Mouse (Mus musculus): ENCODE measurements at regions not wholly inside any gene's neighbourhood (a gene's known extent, or its start where the extent isn't known, plus 50 kb on each side); places are given as distances from the start of the nearest gene placed in this dataset.

DNA sequence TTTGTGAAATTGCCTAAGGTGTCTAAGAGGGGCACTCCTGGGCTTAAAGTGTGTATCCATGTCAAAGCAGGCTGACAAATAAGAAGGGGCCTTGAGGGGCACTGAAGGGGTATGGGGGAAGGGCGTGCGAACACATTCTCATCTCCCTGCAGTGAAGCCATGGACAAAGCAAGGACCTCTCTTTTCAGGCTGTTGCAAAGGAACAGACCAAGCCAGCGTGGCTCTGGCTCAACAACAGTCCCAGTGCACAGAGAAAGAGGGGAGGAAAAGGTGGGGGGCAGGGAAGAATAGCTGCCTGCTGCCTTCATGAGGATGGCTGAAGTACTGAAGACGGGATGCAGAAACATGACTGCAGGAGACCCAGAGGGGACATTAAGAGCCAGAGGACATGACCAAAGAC is 184.9 kb upstream of the Rbms3 start:
- Histone ChIP-seq H3K36me3 (ENCODE audit: control insufficient read depth, insufficient read depth) (no peaks in the 10 kb centered on the region), H3ac (ENCODE audit: control insufficient read depth, insufficient read length) (no peak overlapping the region), H3K4me2 (ENCODE audit: low read depth) (no peak overlapping the region), H3K79me2 (ENCODE audit: control insufficient read depth, insufficient read depth) (no peaks in the 10 kb centered on the region), H3K27me3 (ENCODE audit: control insufficient read depth, insufficient read depth, insufficient read length) (no peaks in the 10 kb centered on the region), H3K4me3 (no peak overlapping the region)
- TF ChIP-seq REST (IDR thresholded peaks at IDR 0.05; ENCODE audit: insufficient read depth, insufficient read length) (no peak), TCF12 (IDR thresholded peaks at IDR 0.05; ENCODE audit: insufficient read depth, poor library complexity, severe bottlenecking) (no peak), MYOD1 (IDR thresholded peaks at IDR 0.05; ENCODE audit: control insufficient read depth in 1 of 3, insufficient read length in 2 of 3, low read depth in 2 of 3) (no peak), TCF3 (IDR thresholded peaks at IDR 0.05; ENCODE audit: insufficient read length, low read depth) (no peak), E2F4 (IDR thresholded peaks at IDR 0.05; ENCODE audit: insufficient read depth) (no peak), POLR2AphosphoS2 (IDR thresholded peaks at IDR 0.05; ENCODE audit: insufficient read length, low read depth) (no peak), CEBPB (IDR thresholded peaks at IDR 0.05; ENCODE audit: insufficient read depth, poor library complexity, severe bottlenecking) (no peak), MYOG (IDR thresholded peaks at IDR 0.05; ENCODE audit: control insufficient read depth in 1 of 3, insufficient read depth in 1 of 3, insufficient read length in 2 of 3, low read depth in 2 of 3) (no peak), POLR2A (IDR thresholded peaks at IDR 0.05; ENCODE audit: insufficient read length, low read depth) (no peak), MAX (IDR thresholded peaks at IDR 0.05; ENCODE audit: low read depth) (no peak), SRF (IDR thresholded peaks at IDR 0.05; ENCODE audit: control insufficient read depth, insufficient read length, low read depth) (no peak), USF1 (IDR thresholded peaks at IDR 0.05; ENCODE audit: low read depth) (no peak)

DNA sequence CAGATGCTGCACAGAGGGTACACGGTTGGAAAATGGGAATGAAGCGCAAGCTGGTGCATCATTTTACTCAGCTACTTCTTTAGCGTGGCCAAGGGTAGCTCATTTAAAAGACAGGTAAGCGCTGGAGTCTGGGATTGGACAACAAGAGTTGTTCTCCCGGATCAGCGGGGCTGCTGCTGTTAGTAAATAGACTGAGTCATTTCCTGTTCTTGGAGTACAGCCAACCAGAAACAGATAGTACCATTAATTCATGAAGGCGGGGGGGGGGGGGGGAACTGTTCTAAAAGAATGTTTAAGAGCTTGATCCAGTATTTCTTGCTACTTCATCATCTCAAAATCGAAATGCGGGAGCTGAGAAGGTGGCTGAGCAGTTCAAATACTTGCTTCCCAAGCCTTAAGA is 183.5 kb upstream of the Rbms3 start:
- Histone ChIP-seq H3ac (ENCODE audit: control insufficient read depth, insufficient read length) (no peak overlapping the region), H3K79me2 (ENCODE audit: control insufficient read depth, insufficient read depth) (no peaks in the 10 kb centered on the region), H3K4me2 (ENCODE audit: low read depth) (no peak overlapping the region), H3K27me3 (ENCODE audit: control insufficient read depth, insufficient read depth, insufficient read length) (no peaks in the 10 kb centered on the region), H3K4me3 (no peak overlapping the region), H3K36me3 (ENCODE audit: control insufficient read depth, insufficient read depth) (no peaks in the 10 kb centered on the region)
- TF ChIP-seq POLR2A (IDR thresholded peaks at IDR 0.05; ENCODE audit: insufficient read length, low read depth) (no peak), MAX (IDR thresholded peaks at IDR 0.05; ENCODE audit: low read depth) (no peak), USF1 (IDR thresholded peaks at IDR 0.05; ENCODE audit: low read depth) (no peak), TCF12 (IDR thresholded peaks at IDR 0.05; ENCODE audit: insufficient read depth, poor library complexity, severe bottlenecking) (no peak), POLR2AphosphoS2 (IDR thresholded peaks at IDR 0.05; ENCODE audit: insufficient read length, low read depth) (no peak), MYOD1 (IDR thresholded peaks at IDR 0.05; ENCODE audit: control insufficient read depth in 1 of 3, insufficient read length in 2 of 3, low read depth in 2 of 3) (no peak), E2F4 (IDR thresholded peaks at IDR 0.05; ENCODE audit: insufficient read depth) (no peak), REST (IDR thresholded peaks at IDR 0.05; ENCODE audit: insufficient read depth, insufficient read length) (no peak), CEBPB (IDR thresholded peaks at IDR 0.05; ENCODE audit: insufficient read depth, poor library complexity, severe bottlenecking) (no peak), MYOG (IDR thresholded peaks at IDR 0.05; ENCODE audit: control insufficient read depth in 1 of 3, insufficient read depth in 1 of 3, insufficient read length in 2 of 3, low read depth in 2 of 3) (no peak), TCF3 (IDR thresholded peaks at IDR 0.05; ENCODE audit: insufficient read length, low read depth) (no peak), SRF (IDR thresholded peaks at IDR 0.05; ENCODE audit: control insufficient read depth, insufficient read length, low read depth) (no peak)

DNA sequence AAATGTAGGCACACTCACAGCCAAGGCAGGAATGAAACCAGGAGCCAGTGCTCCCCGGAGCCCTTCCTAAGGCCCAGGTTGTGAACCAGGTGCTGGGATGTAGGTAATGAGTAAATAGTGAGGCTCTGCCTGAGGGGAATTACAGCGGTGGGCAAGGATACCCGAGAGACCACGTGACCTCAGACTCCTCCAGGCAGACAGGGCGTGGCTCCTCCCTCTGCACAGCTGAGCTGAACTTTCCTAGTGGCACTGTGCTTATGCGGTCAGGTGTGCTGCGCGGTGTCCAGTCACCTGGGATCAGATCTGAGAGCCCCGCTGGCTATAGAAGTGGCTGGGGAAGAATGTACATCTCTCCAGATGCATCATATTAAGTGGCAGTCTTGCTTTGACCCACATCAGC is 176.1 kb upstream of the Rbms3 start:
- Histone ChIP-seq H3K36me3 (ENCODE audit: control insufficient read depth, insufficient read depth) (no peaks in the 10 kb centered on the region), H3K79me2 (ENCODE audit: control insufficient read depth, insufficient read depth) (no peaks in the 10 kb centered on the region), H3K4me3 (no peak overlapping the region), H3K27me3 (ENCODE audit: control insufficient read depth, insufficient read depth, insufficient read length) (no peaks in the 10 kb centered on the region), H3K4me2 (ENCODE audit: low read depth) (no peak overlapping the region), H3ac (ENCODE audit: control insufficient read depth, insufficient read length) (no peak overlapping the region)
- TF ChIP-seq TCF12 (IDR thresholded peaks at IDR 0.05; ENCODE audit: insufficient read depth, poor library complexity, severe bottlenecking) (no peak), E2F4 (IDR thresholded peaks at IDR 0.05; ENCODE audit: insufficient read depth) (no peak), CEBPB (IDR thresholded peaks at IDR 0.05; ENCODE audit: insufficient read depth, poor library complexity, severe bottlenecking) (no peak), MYOD1 (IDR thresholded peaks at IDR 0.05; ENCODE audit: control insufficient read depth in 1 of 3, insufficient read length in 2 of 3, low read depth in 2 of 3) (no peak), TCF3 (IDR thresholded peaks at IDR 0.05; ENCODE audit: insufficient read length, low read depth) (no peak), POLR2AphosphoS2 (IDR thresholded peaks at IDR 0.05; ENCODE audit: insufficient read length, low read depth) (no peak), SRF (IDR thresholded peaks at IDR 0.05; ENCODE audit: control insufficient read depth, insufficient read length, low read depth) (no peak), REST (IDR thresholded peaks at IDR 0.05; ENCODE audit: insufficient read depth, insufficient read length) (no peak), POLR2A (IDR thresholded peaks at IDR 0.05; ENCODE audit: insufficient read length, low read depth) (no peak), MYOG (IDR thresholded peaks at IDR 0.05; ENCODE audit: control insufficient read depth in 1 of 3, insufficient read depth in 1 of 3, insufficient read length in 2 of 3, low read depth in 2 of 3) (no peak), USF1 (IDR thresholded peaks at IDR 0.05; ENCODE audit: low read depth) (no peak), MAX (IDR thresholded peaks at IDR 0.05; ENCODE audit: low read depth) (no peak)

DNA sequence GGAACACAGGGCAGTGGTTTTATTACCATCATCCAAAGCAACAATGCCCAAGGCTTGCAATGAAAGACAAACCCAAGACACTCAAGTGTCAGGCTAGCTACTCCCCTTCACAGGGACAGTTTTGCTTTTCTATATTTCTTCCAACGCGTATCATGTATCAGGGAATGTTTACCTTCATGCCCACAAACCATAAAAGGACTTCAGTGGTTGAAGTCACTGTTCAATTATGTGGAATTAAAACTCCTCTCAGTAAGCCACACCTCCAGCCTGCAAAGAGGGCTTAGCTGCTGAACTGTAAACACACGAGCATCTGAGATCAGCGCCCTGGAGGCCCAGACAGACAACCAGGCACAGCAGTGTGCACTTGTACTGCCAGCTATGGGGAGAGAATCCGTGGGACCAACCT is 154.5 kb upstream of the Rbms3 start:
- no peaks in the 10 kb centered on the region for H3K27me3 ChIP-seq (ENCODE audit: control insufficient read depth, insufficient read depth, insufficient read length)
- no peak overlapping the region for H3K4me3 ChIP-seq
- no peak overlapping the region for H3ac ChIP-seq (ENCODE audit: control insufficient read depth, insufficient read length)
- H3K4me2 ChIP-seq (ENCODE audit: low read depth): no peak overlapping the region
- no peaks in the 10 kb centered on the region for H3K79me2 ChIP-seq (ENCODE audit: control insufficient read depth, insufficient read depth)
- no peaks in the 10 kb centered on the region for H3K36me3 ChIP-seq (ENCODE audit: control insufficient read depth, insufficient read depth)
- TF ChIP-seq TCF12 (IDR thresholded peaks at IDR 0.05; ENCODE audit: insufficient read depth, poor library complexity, severe bottlenecking): no peak
- no peak for TF ChIP-seq USF1 (IDR thresholded peaks at IDR 0.05; ENCODE audit: low read depth)
- no peak for TF ChIP-seq POLR2A (IDR thresholded peaks at IDR 0.05; ENCODE audit: insufficient read length, low read depth)
- TF ChIP-seq TCF3 (IDR thresholded peaks at IDR 0.05; ENCODE audit: insufficient read length, low read depth): no peak
- TF ChIP-seq REST (IDR thresholded peaks at IDR 0.05; ENCODE audit: insufficient read depth, insufficient read length): no peak
- TF ChIP-seq POLR2AphosphoS2 (IDR thresholded peaks at IDR 0.05; ENCODE audit: insufficient read length, low read depth): no peak

DNA sequence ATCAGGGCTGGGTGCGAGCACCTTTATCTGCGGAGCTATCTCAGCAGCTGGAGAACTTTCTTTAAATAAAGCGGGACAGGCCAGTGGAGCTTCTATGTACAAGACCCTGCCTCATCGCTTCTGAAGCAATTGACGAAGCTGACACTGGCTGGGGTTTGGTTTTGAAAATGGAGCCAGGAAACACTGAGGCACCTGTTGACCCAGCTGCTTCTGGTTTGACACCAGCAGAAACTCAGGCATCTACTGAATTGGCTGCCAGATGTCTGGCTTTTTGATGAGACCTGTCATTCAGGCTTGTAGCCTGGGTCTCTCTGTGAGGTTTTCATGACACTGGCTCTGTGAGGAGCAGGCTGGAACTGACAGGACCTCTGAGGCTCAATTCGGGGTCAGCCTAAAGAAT is 124.9 kb upstream of the Rbms3 start:
- Histone ChIP-seq H3K36me3 (ENCODE audit: control insufficient read depth, insufficient read depth) (no peaks in the 10 kb centered on the region), H3ac (ENCODE audit: control insufficient read depth, insufficient read length) (no peak overlapping the region), H3K79me2 (ENCODE audit: control insufficient read depth, insufficient read depth) (no peaks in the 10 kb centered on the region), H3K4me3 (no peak overlapping the region), H3K4me2 (ENCODE audit: low read depth) (no peak overlapping the region), H3K27me3 (ENCODE audit: control insufficient read depth, insufficient read depth, insufficient read length) (no peaks in the 10 kb centered on the region)
- no peak for TF ChIP-seq MYOG (IDR thresholded peaks at IDR 0.05; ENCODE audit: control insufficient read depth in 1 of 3, insufficient read depth in 1 of 3, insufficient read length in 2 of 3, low read depth in 2 of 3)
- peak; percentile 20 to 75 (median 60) for TF ChIP-seq MYOD1 (IDR thresholded peaks at IDR 0.05; ENCODE audit: control insufficient read depth in 1 of 3, insufficient read length in 2 of 3, low read depth in 2 of 3)

Measured in myocyte (in vitro differentiated cells).